Mouse (Mus musculus) limb, embryonic 11.5 days (tissue): ENCODE results near the gene Kcnh4. TPM values are rescaled to one million over a fixed set of nuclear protein-coding genes. Genes with fewer than 3 reads are reported as not detected.

Source experiments
- ATAC-seq: fragments of 200-750 bp; cut with Nextera tagmentation; 2 replicates; pipeline ENCODE4 v1.8.0; 2017; ENCODE audit warnings: low read depth; ENCODE audit not compliant: insufficient number of reproducible peaks, low FRiP score, low TSS enrichment
- DNase-seq: peaks from one replicate; pipeline ENCODE4 v3.0.0-alpha.2; 2015; ENCODE audit warnings: low spot score
- H3K27ac ChIP-seq: fragments of 300-500 bp; sonication (generic); replicated peaks from 2 replicates; pipeline ENCODE4 v1.5.1; 2014; ENCODE audit warnings: low read depth, mild to moderate bottlenecking, low read length
- H3K27me3 ChIP-seq: fragments of 300-500 bp; sonication (generic); 2 replicates; pipeline ENCODE4 v1.6.1; 2014; ENCODE audit warnings: mild to moderate bottlenecking, low read length, mixed read lengths; ENCODE audit not compliant: control insufficient read depth, insufficient read depth
- H3K36me3 ChIP-seq: fragments of 300-500 bp; sonication (generic); 2 replicates; pipeline ENCODE4 v1.6.1; 2014; ENCODE audit warnings: mild to moderate bottlenecking, low read length, moderate library complexity, mixed read lengths; ENCODE audit not compliant: control insufficient read depth, insufficient read depth
- H3K4me1 ChIP-seq: fragments of 300-500 bp; sonication (generic); 2 replicates; pipeline ENCODE4 v1.6.1; 2014; ENCODE audit warnings: low read length, mixed read lengths; ENCODE audit not compliant: control insufficient read depth, insufficient read depth
- H3K4me2 ChIP-seq: fragments of 300-500 bp; sonication (generic); 2 replicates; pipeline ENCODE4 v1.6.1; 2014; ENCODE audit warnings: low read depth, mild to moderate bottlenecking, moderate library complexity; ENCODE audit not compliant: severe bottlenecking
- H3K4me3 ChIP-seq: fragments of 300-500 bp; sonication (generic); 2 replicates; pipeline ENCODE4 v1.5.1; 2014; ENCODE audit warnings: low read depth, low read length
- H3K9ac ChIP-seq: fragments of 300-500 bp; sonication (generic); 2 replicates; pipeline ENCODE4 v1.6.1; 2014; ENCODE audit warnings: mild to moderate bottlenecking, low read length
- H3K9me3 ChIP-seq: fragments of 300-500 bp; sonication (generic); 2 replicates; pipeline ENCODE4 v1.6.1; 2016; ENCODE audit warnings: low read length; ENCODE audit not compliant: control insufficient read depth
- WGBS: fragments of 180-500 bp; shearing (Covaris S2); extraction: QIAGEN DNeasy Blood & Tissue Kit; methylation state at CpG from one replicate; pipeline ENCODE4 v1.1.7; 2014; 5-methylcytosine and 5-hydroxymethylcytosine counted together
- polyA plus RNA-seq: library from polyadenylated mRNA; unstranded; fragments of >200 nt; fragmentation: Nextera tagmentation; extraction: Ambion mirVana; gene quantifications from 2 replicates; pipeline ENCODE4 v1.2.1, GENCODE M21; 2014

Kcnh4 gene
- polyA plus RNA-seq, 1 experiment from 2014 or later = not detected

DNA sequence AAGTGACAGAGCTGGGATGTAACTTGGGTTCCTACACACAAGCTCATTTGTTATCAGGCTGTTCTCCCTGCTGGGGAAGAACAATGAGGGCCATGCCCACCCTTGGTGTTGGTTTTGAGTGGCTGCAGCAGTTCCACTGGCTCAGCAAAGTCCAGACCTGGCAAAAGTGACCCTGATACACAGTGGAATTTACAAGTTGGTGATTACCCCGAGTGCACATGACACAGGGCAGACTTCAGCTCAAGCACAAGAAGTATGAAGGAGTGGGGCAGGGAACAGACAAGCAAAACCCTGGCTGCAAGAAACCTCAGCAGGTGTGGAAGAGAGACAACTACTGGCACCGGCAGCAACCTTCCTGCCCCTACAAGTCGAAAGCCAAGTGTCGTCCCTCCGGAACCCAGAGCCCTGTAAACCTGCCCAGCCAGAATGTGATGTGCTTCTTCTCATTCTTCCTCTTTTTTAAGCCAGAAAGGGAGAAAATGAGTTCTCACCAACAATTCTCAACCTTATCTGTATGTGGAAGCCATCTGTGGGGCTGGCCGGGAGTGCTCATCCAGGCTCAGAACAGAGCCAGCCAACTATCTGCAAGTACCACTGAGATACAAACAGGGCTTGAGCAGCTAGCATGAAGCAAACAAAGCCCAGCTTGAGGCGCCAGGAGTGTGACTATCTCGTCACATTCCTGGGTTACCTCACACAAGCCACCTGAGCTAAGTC, 37.8 kb downstream of the Kcnh4 start:
- Histone ChIP-seq H3K4me1 (peaks cover 7% of the 10 kb centered on the region; the same call in 1 of the 2 replicates), H3K27me3 (no peaks in the 10 kb centered on the region), H3K9ac (no peak overlapping the region), H3K36me3 (peaks cover 6% of the 10 kb centered on the region; the same call in 1 of the 2 replicates), H3K4me2 (no peak overlapping the region), H3K9me3 (no peaks in the 10 kb centered on the region), H3K4me3 (no peak overlapping the region), H3K27ac (no peak overlapping the region)
- DNase-seq (no peak), ATAC-seq (no peak)
- WGBS = 84% methylated on average over 8 of the region's 8 CpGs

- Histone ChIP-seq H3K9ac (no peak overlapping the region), H3K27ac (no peak overlapping the region), H3K4me2 (no peak overlapping the region), H3K4me1 (peaks cover 7% of the 10 kb centered on the region; the same call in 1 of the 2 replicates), H3K36me3 (peaks cover 8% of the 10 kb centered on the region; the same call in 1 of the 2 replicates), H3K9me3 (no peaks in the 10 kb centered on the region), H3K4me3 (no peak overlapping the region), H3K27me3 (no peaks in the 10 kb centered on the region)
- DNase-seq = no peak
- 86% methylated on average over 4 of the region's 4 CpGs for WGBS
- no peak for ATAC-seq
Measured at GRCm38 (mm10) chr11:100721254-100721653, 38.5 kb downstream of the Kcnh4 start.

DNA sequence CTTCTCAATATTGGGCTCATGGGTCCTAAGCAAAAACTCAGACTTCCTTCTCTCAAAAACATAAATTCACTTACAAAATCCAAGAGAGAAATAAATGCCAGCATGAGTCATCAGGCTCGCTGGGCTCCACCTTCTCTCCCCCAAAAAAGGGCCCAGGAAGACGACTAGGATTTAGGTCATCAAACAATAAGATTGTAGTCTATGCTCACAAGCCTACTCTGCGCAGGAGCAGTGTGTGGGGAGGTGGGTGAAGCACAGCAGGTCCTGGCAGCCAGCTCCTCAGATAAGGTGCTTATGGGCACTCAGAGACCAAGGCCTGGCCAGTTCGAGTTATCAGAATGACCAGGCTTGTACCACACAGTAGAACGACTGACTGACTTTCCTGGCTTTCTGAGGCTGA, 39.4 kb downstream of the Kcnh4 start:
- no peak overlapping the region for H3K4me3 ChIP-seq
- no peak for DNase-seq
- peaks cover 7% of the 10 kb centered on the region; the same call in 1 of the 2 replicates for H3K4me1 ChIP-seq
- WGBS = 86% methylated on average over 5 of the region's 5 CpGs
- no peak overlapping the region for H3K4me2 ChIP-seq
- H3K36me3 ChIP-seq = peaks cover 14% of the 10 kb centered on the region
- ATAC-seq = no peak
- H3K27me3 ChIP-seq = no peaks in the 10 kb centered on the region
- no peak overlapping the region for H3K27ac ChIP-seq
- H3K9me3 ChIP-seq = no peaks in the 10 kb centered on the region
- no peak overlapping the region for H3K9ac ChIP-seq

GRCm38 (mm10) chr11:100719893-100720292, 39.8 kb downstream of the Kcnh4 start:
- Histone ChIP-seq H3K9me3 (no peaks in the 10 kb centered on the region), H3K36me3 (peaks cover 14% of the 10 kb centered on the region), H3K4me1 (peaks cover 3% of the 10 kb centered on the region; the same call in 1 of the 2 replicates), H3K4me3 (no peak overlapping the region), H3K27ac (no peak overlapping the region), H3K27me3 (no peaks in the 10 kb centered on the region), H3K9ac (no peak overlapping the region), H3K4me2 (no peak overlapping the region)
- WGBS = 85% methylated on average over 11 of the region's 11 CpGs
- no peak for ATAC-seq
- DNase-seq = no peak

DNA sequence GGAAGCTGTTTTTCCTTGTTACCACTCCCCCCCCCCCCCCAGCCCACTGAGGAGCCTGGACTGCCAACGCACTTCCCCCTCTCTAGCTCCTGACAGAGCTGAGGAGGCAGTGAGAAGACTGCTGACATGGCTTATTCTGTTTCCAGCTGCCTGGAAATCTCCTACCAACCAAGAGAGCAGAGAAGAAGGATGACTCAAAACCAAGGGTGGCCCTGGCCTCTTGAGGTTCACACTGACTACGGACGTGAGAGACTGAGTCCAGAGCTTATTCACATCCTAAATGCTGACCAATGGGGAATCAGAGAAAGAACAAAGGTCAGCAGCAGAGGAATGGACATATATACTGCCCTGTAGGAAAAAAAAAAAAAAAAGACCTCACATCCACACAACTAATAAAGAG, 40.4 kb downstream of the Kcnh4 start:
- H3K36me3 ChIP-seq = peaks cover 14% of the 10 kb centered on the region
- no peaks in the 10 kb centered on the region for H3K27me3 ChIP-seq
- ATAC-seq (no peak), DNase-seq (no peak)
- H3K4me1 ChIP-seq = peaks cover 3% of the 10 kb centered on the region
- no peak overlapping the region for H3K4me2 ChIP-seq
- no peaks in the 10 kb centered on the region for H3K9me3 ChIP-seq
- H3K4me3 ChIP-seq = no peak overlapping the region
- 85% methylated on average over 3 of the region's 3 CpGs for WGBS
- no peak overlapping the region for H3K27ac ChIP-seq
- H3K9ac ChIP-seq = no peak overlapping the region

GRCm38 (mm10) chr11:100718866-100719265, 40.9 kb downstream of the Kcnh4 start:
- Histone ChIP-seq H3K27ac (no peak overlapping the region), H3K36me3 (peaks cover 14% of the 10 kb centered on the region), H3K4me2 (no peak overlapping the region), H3K4me3 (no peak overlapping the region), H3K9ac (no peak overlapping the region), H3K27me3 (no peaks in the 10 kb centered on the region), H3K9me3 (no peaks in the 10 kb centered on the region), H3K4me1 (peaks cover 7% of the 10 kb centered on the region)
- DNase-seq (no peak), ATAC-seq (no peak)
- whole genome bisulfite sequencing = 87% methylated on average over 4 of the region's 4 CpGs

- Histone ChIP-seq H3K9ac (no peak overlapping the region), H3K27me3 (no peaks in the 10 kb centered on the region), H3K27ac (no peak overlapping the region), H3K4me1 (peaks cover 11% of the 10 kb centered on the region), H3K4me3 (no peak overlapping the region), H3K9me3 (no peaks in the 10 kb centered on the region), H3K4me2 (no peak overlapping the region), H3K36me3 (peaks cover 14% of the 10 kb centered on the region)
- ATAC-seq (no peak), DNase-seq (no peak)
- 91% methylated on average over 7 of the region's 7 CpGs for WGBS
Measured at GRCm38 (mm10) chr11:100718462-100718861, 41.3 kb downstream of the Kcnh4 start.

DNA sequence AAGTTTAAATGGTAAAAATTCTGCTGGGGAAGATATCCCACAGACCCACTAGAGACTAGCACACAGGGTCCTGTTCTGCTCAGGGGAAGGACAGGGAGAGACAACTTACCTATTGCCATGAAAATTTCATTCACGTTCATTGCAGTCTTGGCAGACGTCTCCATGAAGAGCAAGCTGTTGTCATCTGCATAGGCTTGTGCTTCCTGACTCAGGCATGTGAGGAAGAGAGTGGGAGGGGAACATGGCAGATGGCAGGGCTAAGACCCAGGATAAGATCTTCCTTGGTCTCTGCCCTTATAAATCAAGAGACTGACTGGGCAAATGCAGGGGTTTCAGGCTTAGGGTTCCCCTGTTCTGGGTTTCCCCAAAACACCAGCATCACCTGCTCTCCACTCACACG, 43.1 kb downstream of the Kcnh4 start:
- H3K4me3 ChIP-seq = no peak overlapping the region
- no peaks in the 10 kb centered on the region for H3K9me3 ChIP-seq
- WGBS = 88% methylated on average over 3 of the region's 3 CpGs
- H3K36me3 ChIP-seq = peaks cover 14% of the 10 kb centered on the region
- H3K4me1 ChIP-seq = peaks cover 16% of the 10 kb centered on the region
- no peaks in the 10 kb centered on the region for H3K27me3 ChIP-seq
- H3K9ac ChIP-seq = no peak overlapping the region
- H3K27ac ChIP-seq = no peak overlapping the region
- ATAC-seq (no peak), DNase-seq (no peak)
- no peak overlapping the region for H3K4me2 ChIP-seq

DNA sequence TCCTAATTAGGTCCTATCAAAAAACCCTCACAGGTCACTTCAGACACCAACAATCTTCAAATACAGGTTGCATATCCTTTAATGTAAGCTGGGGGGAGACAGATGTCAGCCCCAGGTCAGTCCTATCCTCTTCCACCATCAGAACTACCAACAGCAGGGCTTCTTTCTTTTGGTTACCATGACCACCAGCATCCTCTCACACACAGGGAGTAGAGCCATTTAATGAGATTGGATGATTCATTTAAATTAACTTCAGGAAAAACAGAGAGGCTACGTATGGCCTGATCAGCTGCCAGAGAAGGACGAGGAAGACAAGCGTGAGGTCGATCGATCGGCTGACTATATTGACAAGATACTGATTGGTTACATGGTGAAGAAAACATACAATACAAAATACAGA, 44.8 kb downstream of the Kcnh4 start:
- peaks cover 14% of the 10 kb centered on the region for H3K36me3 ChIP-seq
- no peak overlapping the region for H3K4me2 ChIP-seq
- peaks cover 19% of the 10 kb centered on the region for H3K4me1 ChIP-seq

More for the DNA sequence above, 44.8 kb downstream of the Kcnh4 start:
- H3K27ac ChIP-seq = no peak overlapping the region
- H3K27me3 ChIP-seq = no peaks in the 10 kb centered on the region
- no peak overlapping the region for H3K9ac ChIP-seq
- no peaks in the 10 kb centered on the region for H3K9me3 ChIP-seq
- DNase-seq = no peak
- WGBS = 93% methylated on average over 6 of the region's 6 CpGs
- ATAC-seq = no peak
- H3K4me3 ChIP-seq = no peak overlapping the region
